Mouse (Mus musculus) ES-Bruce4 (cell line): ENCODE data around the gene Caprin2.

Experiments
- CTCF ChIP-seq: IDR thresholded peaks from one replicate; pipeline ENCODE4 v1.8.1; 2011; ENCODE audit warnings: low read depth, low read length
- EP300 ChIP-seq: IDR thresholded peaks from 2 replicates; pipeline ENCODE4 v1.6.1; 2011; ENCODE audit warnings: low read depth, low read length; ENCODE audit not compliant: insufficient read depth

GRCm38 (mm10) chr6:148942406-148942805 is 46.4 kb upstream of the Caprin2 start:
- TF ChIP-seq EP300 (no peak), CTCF (peak; percentile 36)
